Mouse (Mus musculus) B cell, adult 2 months (primary cell): ENCODE results near the gene Tbx15.

ENCODE experiments used
- DNase-seq, 2 experiments: peaks; one replicate each; pipeline ENCODE4 v3.0.0; 2022

Tbx15 gene

DNA sequence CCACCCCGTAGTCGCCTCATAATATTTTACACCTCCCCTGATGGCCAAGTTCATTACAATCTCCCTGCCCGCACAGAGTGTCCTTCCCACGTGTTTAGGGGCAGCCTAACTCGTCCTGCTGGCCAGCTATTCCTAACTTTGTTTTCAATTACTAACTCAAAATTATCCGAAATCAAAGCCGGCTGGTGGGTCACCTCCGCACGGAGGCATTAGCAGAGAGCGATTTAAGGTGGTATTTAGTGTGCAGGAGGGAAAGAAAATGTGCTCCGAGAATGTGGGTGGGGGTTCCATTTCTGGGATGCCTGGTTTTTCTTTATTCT lies 9.3 kb downstream of the Tbx15 start:
- DNase-seq = no peak

DNA sequence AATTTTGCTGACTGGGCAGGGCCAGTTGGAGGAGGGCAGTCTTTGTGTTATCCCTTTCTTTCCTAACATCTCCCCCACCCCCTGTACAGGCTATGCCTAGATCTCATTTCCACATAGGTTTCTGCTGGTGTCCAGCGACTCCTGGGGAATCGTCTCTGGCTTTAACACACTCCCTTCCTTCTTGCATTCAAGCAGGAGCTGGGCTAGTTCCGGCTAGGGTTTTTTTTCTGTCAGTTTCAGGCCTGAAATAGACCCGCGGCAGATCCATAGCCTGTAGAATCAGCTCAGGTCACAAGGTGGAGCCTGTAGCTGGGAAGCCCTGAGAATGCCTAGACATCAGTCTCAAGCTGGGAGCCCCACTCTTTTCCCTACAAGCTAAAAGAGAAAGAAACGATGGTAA lies 9.7 kb downstream of the Tbx15 start:
- DNase-seq = no peak

DNA sequence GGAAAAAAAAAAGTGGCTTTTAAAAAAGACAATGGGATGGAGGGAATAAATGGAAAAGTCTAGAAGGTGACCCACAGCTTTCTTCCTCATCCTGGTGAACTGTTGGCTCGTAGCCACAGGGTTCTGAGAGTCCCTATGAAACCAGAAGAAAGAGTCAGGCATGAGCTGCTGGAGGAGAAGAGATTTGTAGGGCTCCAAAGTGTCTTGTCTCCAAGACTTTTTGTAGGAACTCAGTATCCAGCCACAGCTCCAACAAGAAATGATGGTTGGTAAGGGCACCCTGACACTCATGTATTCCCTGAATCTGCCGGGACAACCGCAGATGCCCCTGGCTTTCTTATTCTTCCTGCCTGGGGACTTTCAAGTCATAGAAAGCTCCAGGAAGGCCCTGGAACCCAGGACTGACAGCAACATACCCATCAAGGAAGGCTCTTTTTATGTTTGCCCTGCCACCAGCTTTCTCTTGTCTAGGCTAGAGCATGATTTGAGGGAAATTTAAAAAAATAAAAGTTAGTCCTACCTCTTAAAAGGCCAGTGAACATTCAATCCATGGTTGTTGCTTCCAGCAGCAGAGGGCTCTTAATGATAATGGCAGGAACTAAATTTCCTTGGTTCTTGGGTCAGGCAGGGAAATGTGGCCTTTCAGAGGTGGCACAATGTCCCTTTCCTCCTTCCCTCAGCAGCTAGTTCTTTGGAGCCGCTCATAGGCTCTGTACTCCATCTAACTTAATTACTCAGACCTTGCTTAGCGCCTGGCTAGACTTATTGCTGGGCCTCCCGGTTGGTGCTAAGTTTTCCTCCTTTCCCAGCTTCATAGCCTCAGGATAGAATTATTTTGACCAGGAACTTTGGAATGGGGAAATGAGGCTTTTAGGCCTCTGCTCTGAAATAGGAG lies 11.3 kb downstream of the Tbx15 start:
- no peak for DNase-seq

DNA sequence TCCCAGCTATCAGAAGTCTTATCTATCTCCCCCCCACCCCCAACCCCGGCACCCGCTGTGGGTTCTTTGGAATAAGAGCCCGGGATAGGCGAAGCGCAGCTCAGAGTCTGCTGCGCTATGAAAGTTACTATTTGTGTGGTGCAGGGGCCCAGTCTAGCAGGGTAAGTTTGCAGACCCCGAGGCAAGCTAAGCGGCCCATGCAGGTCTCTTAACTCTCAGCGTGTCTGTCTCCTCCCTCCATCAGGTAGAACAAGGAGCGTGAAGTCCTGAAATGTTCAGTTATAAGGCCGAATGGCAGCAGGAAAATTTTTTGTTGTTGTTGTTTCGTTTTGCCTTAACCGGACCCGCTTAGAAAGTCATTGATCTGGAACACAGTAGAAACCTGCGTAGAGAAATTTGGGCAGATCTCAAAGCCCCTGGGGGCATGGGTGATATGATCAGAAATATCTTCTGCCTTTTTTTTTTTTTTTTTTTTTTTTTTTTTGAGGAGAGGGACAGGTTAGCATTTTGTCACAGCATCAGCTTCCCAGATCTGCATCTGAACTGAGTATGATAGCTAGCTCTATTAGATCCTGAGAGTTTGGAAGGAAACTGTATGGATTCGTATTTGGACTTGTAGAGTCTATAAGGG lies 12.4 kb downstream of the Tbx15 start:
- DNase-seq = no peak

DNA sequence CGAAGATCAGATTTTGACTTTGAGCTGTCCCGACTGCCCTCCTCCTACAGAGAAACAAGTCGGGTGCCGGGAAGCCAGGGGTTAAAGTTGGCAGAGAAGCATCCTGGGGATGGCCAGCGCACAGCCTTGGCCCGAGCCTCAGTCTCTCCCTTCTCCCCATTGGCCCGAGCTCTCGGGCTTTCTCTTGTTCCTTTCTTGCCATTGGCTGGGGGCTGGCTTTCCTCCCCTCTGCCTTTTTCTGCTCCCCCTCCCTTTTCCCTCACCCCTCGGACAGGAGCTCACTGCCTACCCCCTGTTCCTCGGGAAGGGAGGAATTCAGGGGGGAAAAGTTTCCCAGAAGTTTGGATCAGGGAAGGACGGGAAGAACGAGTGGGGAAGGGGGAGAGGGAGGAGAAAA lies 12.9 kb downstream of the Tbx15 start:
- no peak for DNase-seq

DNA sequence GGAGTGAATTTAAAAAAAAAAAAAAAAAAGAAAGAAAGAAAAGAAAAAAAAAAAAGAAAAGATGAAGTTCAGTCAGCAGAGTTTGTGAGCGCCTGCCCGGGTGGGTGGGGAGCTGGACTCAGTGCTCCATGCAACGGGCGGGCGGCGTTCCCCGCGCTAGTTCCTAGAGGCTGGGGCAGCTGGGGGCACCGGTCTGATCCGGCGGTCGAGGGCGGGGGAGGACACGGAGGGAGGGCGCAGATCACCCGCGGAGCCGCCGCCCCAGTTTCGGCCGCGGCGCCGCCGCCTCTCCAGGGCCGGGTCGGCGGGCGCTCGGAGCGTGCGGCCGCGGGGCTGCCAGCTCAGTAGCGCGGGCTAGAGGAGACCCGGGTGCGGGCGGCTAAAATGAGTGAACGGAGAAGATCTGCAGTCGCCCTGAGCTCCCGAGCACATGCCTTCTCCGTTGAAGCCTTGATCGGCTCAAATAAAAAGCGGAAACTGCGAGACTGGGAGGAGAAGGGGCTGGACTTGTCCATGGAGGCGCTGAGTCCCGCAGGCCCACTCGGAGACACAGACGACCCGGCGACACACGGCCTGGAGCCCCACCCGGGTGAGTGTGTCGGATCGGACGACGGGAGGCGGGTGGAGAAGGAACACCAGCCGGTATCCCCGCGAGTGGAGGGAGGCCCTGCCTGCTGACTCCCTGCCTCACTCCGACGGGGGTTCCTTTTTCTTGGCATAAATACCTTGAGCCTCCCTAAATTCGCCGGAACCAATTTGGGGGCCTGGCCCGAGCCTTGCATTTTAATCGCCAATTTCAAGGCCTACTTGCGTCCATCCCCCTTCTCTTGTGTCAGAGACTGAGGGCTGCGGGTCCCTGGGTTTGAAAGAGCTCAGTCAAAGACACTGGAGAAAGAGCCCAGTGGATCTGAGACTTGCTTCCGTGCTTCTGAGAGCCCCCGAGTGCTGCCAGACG lies 13.6 kb downstream of the Tbx15 start:
- DNase-seq = no peak

DNA sequence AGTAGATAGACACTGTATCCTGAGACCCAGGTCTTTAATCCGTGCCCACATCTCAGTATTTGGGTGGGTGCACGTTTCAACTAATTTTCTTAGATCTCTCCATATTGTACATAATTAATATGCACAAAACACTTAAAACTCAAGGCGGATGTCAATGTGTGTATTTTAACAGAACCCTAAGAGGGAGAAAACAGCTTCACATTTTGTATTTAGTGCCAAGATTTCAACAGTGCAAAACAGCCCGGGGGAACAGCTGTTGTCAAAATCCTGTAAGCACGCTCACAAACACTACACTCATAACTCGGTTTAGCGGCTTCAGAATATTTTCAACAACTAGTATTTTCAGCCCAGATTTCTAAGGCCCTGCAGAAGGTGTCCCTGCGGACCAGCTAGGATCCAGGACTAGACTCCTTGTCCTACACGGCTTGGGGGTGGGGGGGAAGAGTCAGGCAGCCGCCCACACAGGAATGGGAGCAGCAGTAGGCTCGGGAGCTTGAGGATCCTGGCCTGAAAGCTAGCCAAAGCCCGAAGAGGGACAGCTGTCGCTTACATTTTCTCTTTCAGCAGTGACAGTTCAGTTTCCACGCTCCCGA lies 14.5 kb downstream of the Tbx15 start:
- no peak for DNase-seq

DNA sequence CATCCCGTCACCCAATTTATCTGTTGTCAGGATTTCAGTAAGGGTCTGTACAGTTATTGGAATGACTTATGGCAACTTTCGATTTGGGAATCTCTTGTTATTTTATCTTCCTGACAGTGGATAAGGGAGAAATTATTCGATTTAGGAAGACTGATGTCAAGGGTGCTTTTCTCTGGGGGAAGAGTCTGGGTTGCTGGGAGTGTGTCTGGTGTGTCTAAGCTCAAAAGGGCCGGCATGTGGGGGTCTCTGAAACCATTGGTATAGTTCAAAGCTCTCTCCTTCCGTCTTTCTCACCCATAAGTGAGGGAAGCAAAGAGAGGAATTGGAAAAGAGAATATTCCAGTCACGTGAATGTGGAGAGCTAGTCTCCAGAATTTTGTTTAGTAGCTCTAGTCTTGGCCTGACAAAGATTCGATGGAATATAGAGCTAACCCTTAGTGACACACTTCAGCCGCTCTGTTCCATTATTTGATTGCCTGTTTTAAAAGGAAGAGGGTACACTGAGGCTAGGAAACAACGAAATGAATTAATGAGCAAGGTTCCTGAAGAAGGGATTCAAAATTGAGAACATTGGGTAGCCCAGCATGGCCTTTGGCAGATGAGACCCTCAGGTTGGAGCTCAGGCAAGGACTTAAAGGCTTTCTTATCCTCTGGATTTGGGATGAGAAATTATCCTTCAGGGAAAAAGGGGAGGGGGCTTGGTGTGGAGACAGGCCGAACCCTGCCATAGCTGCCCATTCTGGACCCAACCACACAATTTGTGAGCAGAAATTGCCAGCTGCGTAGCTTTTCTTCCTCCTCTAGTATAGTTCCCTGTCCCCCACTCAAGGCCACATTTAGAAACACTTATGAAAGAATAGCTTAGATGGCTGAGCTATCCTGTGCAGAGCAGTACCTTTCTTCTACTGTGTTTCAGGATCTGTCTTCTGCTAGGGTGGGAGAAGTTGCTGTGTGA lies 15.5 kb downstream of the Tbx15 start:
- DNase-seq = no peak

DNA sequence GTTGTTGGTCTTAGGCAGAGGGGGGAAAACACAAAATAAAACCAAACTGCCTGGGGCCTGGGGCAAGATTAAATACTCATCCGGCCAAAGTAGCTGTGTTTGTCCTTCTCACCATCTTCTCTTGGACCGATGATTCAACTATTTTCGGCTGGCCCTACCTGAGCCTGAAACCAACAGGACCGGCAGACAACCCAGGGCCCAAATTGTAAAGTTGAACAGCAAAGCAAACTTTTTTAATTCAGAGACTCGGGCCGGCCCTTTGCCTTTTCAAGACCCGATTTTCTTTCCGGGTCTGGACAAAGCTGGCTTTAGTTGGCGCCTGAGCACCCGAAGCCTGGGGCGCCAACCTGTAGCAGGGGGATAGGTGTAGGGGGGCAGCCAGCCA lies 16.2 kb downstream of the Tbx15 start:
- DNase-seq = no peak

DNA sequence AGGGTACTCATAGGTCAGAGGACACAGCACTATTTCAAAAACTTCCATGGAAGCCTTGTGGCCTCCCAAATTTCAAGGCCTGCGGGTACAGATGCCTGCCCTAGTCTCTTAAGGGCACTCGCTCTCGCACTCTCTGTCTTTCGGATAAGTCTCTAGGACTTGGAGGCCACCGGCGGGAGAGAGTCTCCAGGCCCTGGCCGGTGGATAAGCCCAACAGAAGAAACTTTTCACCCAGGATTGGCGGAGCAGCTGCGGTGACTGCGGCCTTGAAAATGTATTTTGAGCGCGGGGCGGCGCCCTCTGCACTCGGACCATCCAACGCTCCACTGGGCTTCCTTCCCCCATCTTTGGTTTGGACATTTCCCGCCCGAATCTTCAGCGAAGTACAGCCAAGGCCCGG lies 16.6 kb downstream of the Tbx15 start:
- no peak for DNase-seq

DNA sequence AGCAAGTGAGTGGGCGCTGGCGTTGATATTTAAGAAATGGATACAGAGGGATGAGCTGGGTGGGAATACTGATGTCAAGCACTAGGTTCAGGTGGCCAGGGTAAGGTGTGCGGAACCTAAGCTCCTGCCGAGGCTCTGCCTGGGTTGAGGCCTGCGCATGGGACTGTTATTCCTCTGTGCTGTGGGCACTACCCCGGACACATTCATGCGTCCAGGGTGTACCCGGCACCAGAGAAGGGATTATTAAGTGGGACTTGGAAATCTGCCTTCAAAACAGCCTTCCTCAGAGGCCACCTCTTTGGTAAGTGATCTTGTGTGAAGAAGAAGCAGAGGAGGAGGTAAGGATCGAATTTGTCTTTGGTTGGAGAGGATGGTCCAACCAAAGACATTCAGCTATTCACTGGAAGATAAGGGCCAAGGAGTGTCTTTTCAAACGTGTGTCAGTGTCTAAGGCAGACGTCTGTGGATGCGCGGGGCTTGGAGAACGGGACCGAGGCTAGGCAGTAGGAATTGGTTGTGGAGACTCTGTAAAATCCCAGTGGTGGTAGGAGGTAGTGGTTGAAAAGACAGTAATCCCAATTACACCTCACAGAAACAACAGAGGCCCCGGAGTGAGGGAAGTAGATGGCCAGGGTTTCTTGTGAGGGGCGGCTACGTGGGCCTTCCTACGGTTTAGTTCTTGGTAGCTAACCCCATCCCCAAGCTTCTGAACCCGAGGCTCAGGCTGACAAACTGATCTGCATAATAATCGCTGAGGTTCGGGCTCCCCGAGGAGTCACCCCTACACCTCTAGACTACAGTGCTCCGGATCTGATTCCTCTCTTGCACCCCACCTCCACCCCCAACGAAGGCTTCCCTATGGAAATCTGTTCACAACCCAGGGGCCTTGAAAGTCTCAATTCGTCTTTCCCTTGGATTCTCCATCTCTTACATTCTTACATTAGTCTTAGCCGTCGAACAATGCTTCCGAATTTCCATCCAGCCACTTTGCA lies 17.7 kb downstream of the Tbx15 start:
- no peak for DNase-seq

DNA sequence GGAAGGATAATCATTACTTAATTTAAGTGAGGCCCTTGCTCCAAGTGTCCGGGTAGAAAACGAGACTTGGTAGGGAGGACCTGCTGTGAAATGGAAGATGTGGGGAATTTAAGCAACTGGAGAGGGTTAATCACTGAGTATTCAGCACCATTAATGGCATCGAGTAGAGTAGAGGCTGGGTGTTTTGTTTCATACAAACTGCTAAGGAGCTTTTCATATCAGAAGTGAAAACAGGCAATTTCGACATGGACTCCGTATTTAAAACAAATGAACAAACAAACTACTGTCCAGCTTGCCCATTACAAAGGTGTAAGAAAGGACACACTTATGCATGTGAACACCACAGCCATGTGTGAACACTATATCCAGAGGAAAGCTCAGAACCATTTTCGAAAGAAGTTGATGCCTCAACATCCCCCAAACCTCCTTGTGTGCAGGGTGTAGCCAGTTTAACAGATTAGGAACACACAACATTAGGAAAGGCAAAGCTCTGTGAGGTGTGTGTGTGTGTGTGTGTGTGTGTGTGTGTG lies 19.6 kb downstream of the Tbx15 start:
- DNase-seq = no peak

DNA sequence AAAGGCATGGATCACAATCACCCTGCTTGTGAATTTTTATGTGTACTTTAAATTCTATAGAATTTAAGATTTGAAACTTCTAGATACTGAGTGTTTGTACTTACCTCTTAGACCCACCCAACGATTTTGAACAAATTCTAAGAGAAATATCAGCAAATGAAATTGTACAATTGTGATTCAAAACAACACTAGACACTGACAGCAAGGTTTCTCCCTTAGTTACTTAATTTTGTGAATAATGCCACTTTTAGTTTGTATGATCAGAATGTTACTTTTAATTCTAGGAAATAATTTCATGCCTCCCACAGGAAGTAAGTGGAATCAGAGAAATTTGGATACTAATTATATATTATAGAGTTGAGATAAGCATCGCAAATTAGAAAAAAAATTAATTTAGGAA lies 20.2 kb downstream of the Tbx15 start:
- DNase-seq = no peak

DNA sequence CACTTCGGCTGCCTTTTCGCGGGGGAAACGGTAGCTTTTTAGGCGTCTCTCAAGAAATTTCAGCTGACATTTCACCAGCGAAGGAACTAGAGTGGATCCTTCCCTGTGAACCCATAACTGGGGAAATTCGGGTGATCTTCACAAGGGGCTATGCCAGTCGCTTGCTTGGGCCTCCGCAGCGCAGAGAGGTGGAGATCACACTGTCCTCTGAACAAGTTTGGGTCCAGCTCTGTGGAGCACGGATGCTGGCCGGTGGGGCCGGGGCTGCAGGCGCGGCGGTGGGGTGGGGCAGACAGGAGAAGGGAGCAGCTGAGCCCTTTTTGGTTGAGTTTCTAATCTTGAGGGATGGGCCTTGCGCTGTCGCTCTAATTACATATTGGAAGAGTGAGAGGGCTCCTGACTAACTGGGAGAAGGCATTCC lies 21.2 kb downstream of the Tbx15 start:
- DNase-seq = no peak

DNA sequence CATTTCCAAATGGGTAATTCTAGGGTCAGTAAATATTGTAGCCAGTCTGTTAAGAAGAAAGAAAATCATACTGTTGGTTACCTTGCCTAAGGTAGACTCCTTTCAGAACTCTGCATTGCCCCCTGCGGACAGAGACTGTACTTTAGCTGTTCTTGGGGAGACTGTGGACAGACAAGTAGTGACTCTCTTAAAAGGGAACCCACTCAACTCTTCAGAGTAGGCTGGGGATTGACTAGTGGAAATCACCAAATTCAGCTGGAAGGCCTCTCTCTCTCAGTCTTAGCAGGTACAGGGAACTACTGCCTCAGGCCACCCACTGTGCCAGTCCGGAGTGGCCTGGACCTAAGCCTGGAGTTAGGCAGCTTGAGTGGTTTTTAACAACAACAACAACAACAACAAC lies 21.8 kb downstream of the Tbx15 start:
- DNase-seq = no peak

DNA sequence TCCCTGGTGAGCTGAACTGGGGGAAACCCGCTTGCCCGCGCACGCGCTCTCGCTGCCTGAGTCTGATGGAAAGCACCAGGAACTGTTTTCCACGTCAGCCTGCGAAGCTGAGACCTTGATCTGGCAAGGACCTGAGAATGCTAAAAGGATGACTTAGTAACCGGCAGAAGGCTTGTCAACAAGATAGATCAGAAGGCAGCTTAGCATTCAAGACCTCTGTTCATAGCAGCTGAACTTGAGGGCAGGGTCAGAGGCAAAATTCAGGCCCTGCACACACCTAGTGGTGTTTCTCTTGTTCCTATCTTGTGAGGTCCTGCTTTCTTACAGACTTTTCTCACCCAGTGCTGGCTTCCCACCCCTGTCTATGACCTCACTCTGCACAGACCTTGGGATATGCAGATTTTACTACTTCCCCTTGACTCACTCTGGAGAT lies 23.3 kb downstream of the Tbx15 start:
- no peak for DNase-seq

DNA sequence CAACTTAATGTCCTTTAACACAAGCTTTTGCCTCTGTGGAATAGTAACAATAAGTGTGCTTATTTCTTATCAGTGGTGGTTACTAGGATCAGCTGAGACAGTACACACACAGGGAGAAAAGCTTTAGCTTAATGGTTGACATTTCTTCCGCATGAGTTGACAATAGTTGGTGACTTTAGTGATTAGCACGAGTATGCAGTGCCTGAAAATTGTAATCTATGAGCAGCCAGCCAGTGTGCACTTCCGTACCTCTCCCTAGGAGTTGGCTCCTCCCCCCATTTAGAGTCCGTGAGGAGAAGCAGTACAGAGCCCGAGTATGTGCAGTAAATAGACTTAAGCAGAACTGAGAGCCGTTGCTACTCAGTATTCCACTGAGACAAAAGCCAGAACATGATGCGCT lies 24.5 kb downstream of the Tbx15 start:
- no peak for DNase-seq

DNA sequence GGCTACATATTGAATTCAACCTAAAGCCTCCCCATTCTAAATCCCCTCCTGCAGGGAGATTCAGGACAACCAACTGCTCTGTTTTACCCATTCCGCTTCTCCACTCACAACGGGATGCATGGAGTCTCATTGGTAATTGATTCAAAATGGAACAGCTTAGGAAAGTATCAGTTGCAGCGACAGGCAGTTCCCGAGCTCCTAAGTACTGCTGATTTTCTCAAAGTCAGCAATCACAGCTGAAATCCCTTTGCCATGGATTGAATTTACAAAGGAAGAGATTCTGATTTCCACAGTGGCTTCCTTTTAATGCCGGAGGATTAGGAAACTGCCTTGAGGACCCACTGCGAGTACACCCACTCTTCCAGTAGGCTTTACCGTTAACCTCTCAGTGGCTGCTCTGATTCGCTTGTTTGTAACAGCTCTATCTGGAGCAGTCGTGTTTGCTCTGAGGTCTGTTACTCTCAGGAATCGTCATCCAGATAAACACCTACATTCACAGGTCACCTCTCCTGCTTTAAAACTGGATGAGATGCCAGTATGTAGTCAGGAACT lies 26.6 kb downstream of the Tbx15 start:
- DNase-seq = no peak

DNA sequence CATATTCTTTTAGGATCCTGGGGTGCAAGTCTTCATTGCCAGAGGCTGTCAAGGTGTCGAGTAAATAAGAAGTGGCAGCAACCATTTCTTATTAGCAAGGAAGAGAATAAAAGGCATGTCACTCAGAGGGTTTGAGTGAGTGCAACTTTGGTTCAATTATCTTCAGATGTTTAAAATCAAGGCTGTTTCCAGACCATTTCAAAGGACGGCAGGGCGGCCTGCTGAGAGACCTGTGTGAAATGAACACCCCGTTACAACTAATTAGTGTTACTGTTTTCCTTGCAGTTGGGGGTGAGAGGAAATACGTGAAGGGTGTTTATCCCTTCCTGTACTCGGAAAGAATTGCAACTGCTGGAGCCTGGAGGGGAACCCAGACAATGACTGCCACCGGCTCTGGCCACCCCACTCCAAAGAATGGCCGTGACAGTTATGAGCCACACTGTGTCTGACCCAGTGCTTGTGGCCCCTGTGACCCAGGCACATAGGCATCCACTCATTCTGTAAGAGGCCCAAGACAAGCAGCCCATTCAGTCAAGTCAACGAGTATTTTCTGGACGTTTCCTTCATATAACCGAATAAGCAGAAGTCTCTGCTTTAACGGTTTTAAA lies 37.9 kb downstream of the Tbx15 start:
- DNase-seq = no peak

DNA sequence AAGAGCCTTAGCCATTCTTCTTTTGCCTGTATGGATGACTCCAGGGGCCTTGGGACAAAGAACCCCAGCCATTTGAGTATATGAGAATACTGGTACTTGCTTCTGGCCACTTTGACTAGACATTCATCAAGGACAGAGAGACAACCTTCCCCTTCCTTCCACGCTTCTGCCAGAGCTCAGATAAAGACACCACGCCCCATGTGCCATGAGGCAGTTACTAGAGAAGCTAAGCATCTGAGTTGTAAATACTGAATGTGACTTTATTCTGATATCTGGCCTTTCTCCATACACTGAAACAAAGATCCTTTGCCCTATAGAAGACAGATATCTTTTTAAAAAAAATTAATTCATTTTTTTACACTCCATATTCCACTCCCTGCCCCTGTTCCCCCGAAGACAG lies 39.5 kb downstream of the Tbx15 start:
- DNase-seq = no peak
